10 mouse cellular contexts compared by ENCODE assay signal in the genomic region with DNA sequence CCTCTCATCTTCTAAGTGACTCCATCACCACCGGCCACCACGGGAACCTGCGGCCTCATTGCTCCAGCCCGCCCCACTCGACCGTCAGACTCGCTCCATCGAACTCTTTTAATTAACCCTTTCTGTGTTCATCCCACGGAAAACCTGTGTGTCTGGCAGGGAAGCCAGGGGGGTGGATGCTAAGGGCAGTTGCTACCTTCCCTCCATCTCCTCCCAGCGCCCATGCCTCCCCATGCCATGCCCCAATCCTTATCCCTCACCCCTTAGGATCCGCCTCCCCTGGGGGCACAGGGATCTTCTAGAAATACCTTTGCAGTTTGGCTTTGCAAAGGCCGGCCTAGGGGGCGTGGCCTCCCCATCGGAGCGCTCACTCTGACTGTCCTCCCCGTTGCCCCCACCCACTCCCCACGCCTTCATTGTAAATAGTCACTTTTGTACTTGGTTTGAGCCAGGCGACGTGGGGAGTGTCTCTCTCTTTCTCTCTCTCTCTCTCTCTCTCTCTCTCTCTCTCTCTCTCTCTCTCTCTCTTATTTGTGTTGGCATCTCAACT. TPM values are rescaled to one million over a fixed set of nuclear protein-coding genes. Genes with fewer than 3 reads are reported as not detected.
DNase-seq lines count a peak whose midpoint lies in the region; ATAC-seq and TF ChIP-seq lines count a peak whose summit lies in the region.
"Had no signal": no experiment of that assay in that cellular context is flagged by ENCODE, and none has a peak within 500 bp of the region (broad histone marks: within the 10 kb centered on the region; RNA-seq: fewer than 3 reads in every experiment).

No protein-coding gene starts in this region.

- DNase-seq in intestine, embryonic 14.5 days (ENCODE audit: low spot score) = no peak
- DNase-seq in embryonic facial prominence, embryonic 10.5 days (ENCODE audit: low spot score) = no peak
- no peak for DNase-seq in forebrain, postnatal 0 days
- DNase-seq in retina, postnatal 1 day = no peak
- DNase-seq: cerebellum, postnatal 36 days had no signal

- H3K4me2 ChIP-seq in intestine, embryonic 14.5 days (ENCODE audit: low read length) = peak overlapping the region; percentile 20; the same call in 1 of the 2 replicates
- no peak overlapping the region for H3K4me2 ChIP-seq in intestine, embryonic 16.5 days (ENCODE audit: low read depth, low read length)
- H3K4me2 ChIP-seq in forebrain, postnatal 0 days (ENCODE audit: low read depth) = peak overlapping the region; percentile 38; the same call in 1 of the 2 replicates
- peak overlapping the region; percentile 63 for H3K4me2 ChIP-seq in midbrain, embryonic 13.5 days (replicated peaks)

- H3K9me3 ChIP-seq in intestine, embryonic 14.5 days (ENCODE audit: control insufficient read depth, low read length) = no peaks in the 10 kb centered on the region
- H3K9me3 ChIP-seq in intestine, embryonic 16.5 days (ENCODE audit: control insufficient read depth, low read length) = no peaks in the 10 kb centered on the region
- H3K9me3 ChIP-seq in embryonic facial prominence, embryonic 10.5 days = no peaks in the 10 kb centered on the region
- no peaks in the 10 kb centered on the region for H3K9me3 ChIP-seq in forebrain, postnatal 0 days (ENCODE audit: low read length)
- H3K9me3 ChIP-seq in midbrain, embryonic 13.5 days = no peaks in the 10 kb centered on the region

- H3K27me3 ChIP-seq in intestine, embryonic 14.5 days (replicated peaks; ENCODE audit: control insufficient read depth, insufficient read depth, low read length) = peaks cover 84% of the 10 kb centered on the region
- H3K27me3 ChIP-seq in intestine, embryonic 16.5 days (replicated peaks; ENCODE audit: control insufficient read depth, insufficient read depth, low read length) = peaks cover 59% of the 10 kb centered on the region
- H3K27me3 ChIP-seq in embryonic facial prominence, embryonic 10.5 days (replicated peaks; ENCODE audit: low read depth, poor library complexity, severe bottlenecking) = peaks cover 97% of the 10 kb centered on the region
- H3K27me3 ChIP-seq in forebrain, postnatal 0 days (ENCODE audit: insufficient read depth, low read length) = no peaks in the 10 kb centered on the region
- H3K27me3 ChIP-seq in midbrain, embryonic 13.5 days = no peaks in the 10 kb centered on the region

- no peak overlapping the region for H3K4me3 ChIP-seq in intestine, embryonic 14.5 days (ENCODE audit: low read depth, low read length)
- H3K4me3 ChIP-seq in intestine, embryonic 16.5 days (ENCODE audit: low read length) = no peak overlapping the region
- peak overlapping the region; percentile 46 for H3K4me3 ChIP-seq in embryonic facial prominence, embryonic 10.5 days
- no peak overlapping the region for H3K4me3 ChIP-seq in forebrain, postnatal 0 days (ENCODE audit: low read depth, low read length)
- H3K4me3 ChIP-seq in midbrain, embryonic 13.5 days (replicated peaks) = peak overlapping the region; percentile 34

- no peak for ATAC-seq in intestine, embryonic 14.5 days (replicated peaks; ENCODE audit: low FRiP score, low TSS enrichment, low read depth)
- ATAC-seq in intestine, embryonic 16.5 days = no peak
- ATAC-seq in forebrain, postnatal 0 days = no peak
- no peak for ATAC-seq in midbrain, embryonic 13.5 days
- ATAC-seq in frontal cortex, adult (ENCODE audit: low TSS enrichment) = no peak

- WGBS in intestine, embryonic 14.5 days = 1% methylated on average over 19 of the region's 19 CpGs
- WGBS in intestine, embryonic 16.5 days = 1% methylated on average over 19 of the region's 19 CpGs
- WGBS in embryonic facial prominence, embryonic 10.5 days = 1% methylated on average over 19 of the region's 19 CpGs
- 5% methylated on average over 19 of the region's 19 CpGs for WGBS in forebrain, postnatal 0 days
- WGBS in midbrain, embryonic 13.5 days = 3% methylated on average over 19 of the region's 19 CpGs

- H3K4me1 ChIP-seq in intestine, embryonic 14.5 days (replicated peaks; ENCODE audit: control insufficient read depth, insufficient read depth, low read length) = 0 out of 2 replicates have a peak, but pooled peaks cover 5% of the 10 kb centered on the region
- peaks cover 12% of the 10 kb centered on the region for H3K4me1 ChIP-seq in intestine, embryonic 16.5 days (ENCODE audit: control insufficient read depth, insufficient read depth, low read length)
- peaks cover 42% of the 10 kb centered on the region for H3K4me1 ChIP-seq in embryonic facial prominence, embryonic 10.5 days
- peaks cover 9% of the 10 kb centered on the region; the same call in 1 of the 2 replicates for H3K4me1 ChIP-seq in forebrain, postnatal 0 days (ENCODE audit: insufficient read depth)
- peaks cover 73% of the 10 kb centered on the region for H3K4me1 ChIP-seq in midbrain, embryonic 13.5 days (replicated peaks)

- no peak for TF ChIP-seq CTCF in forebrain, postnatal 0 days (IDR thresholded peaks at IDR 0.05; ENCODE audit: low read depth)

- H3K36me3 ChIP-seq in intestine, embryonic 14.5 days (ENCODE audit: control insufficient read depth, insufficient read depth, low read length) = no peaks in the 10 kb centered on the region
- H3K36me3 ChIP-seq in intestine, embryonic 16.5 days (ENCODE audit: control insufficient read depth, insufficient read depth, low read length) = no peaks in the 10 kb centered on the region
- H3K36me3 ChIP-seq in embryonic facial prominence, embryonic 10.5 days (replicated peaks) = no peaks in the 10 kb centered on the region
- H3K36me3 ChIP-seq in forebrain, postnatal 0 days (ENCODE audit: insufficient read depth) = peaks cover 18% of the 10 kb centered on the region
- H3K36me3 ChIP-seq in midbrain, embryonic 13.5 days = peaks cover 15% of the 10 kb centered on the region

- H3K27ac ChIP-seq in intestine, embryonic 14.5 days (ENCODE audit: low read depth) = no peak overlapping the region
- H3K27ac ChIP-seq in intestine, embryonic 16.5 days (ENCODE audit: low read length) = no peak overlapping the region
- no peak overlapping the region for H3K27ac ChIP-seq in embryonic facial prominence, embryonic 10.5 days (replicated peaks)
- no peak overlapping the region for H3K27ac ChIP-seq in forebrain, postnatal 0 days (ENCODE audit: low read depth, low read length)
- no peak overlapping the region for H3K27ac ChIP-seq in midbrain, embryonic 13.5 days
- H3K27ac ChIP-seq: kidney, postnatal 0 days; liver, embryonic 14.5 days had no signal

- no peak overlapping the region for H3K9ac ChIP-seq in intestine, embryonic 14.5 days (ENCODE audit: low read length)
- H3K9ac ChIP-seq in intestine, embryonic 16.5 days (ENCODE audit: low read depth, low read length) = no peak overlapping the region
- H3K9ac ChIP-seq in forebrain, postnatal 0 days = no peak overlapping the region
- peak overlapping the region; percentile 37; the same call in 1 of the 2 replicates for H3K9ac ChIP-seq in midbrain, embryonic 13.5 days (replicated peaks)
- H3K9ac ChIP-seq: liver, embryonic 14.5 days had no signal

RNA-seq across cellular contexts. Expression of a gene that starts 23.8 kb away (rescaled TPM):
- not detected in 2 replicates for polyA plus RNA-seq in intestine, embryonic 14.5 days (2014; fragmentation: Nextera tagmentation; extraction: Ambion mirVana)
- not detected in 2 replicates for polyA plus RNA-seq in intestine, embryonic 16.5 days (2015; fragmentation: Nextera tagmentation; extraction: Ambion mirVana)
- not detected in 2 replicates for polyA plus RNA-seq in embryonic facial prominence, embryonic 10.5 days (2016; fragmentation: Nextera tagmentation; extraction: Ambion mirVana)
- 1.5 and 2.0 TPM in 2 replicates for total RNA-seq in forebrain, postnatal 0 days (2014; rRNA removed)
- polyA plus RNA-seq in forebrain, postnatal 0 days (2015; fragmentation: Nextera tagmentation; extraction: Ambion mirVana) = 0.49 and 0.76 TPM in 2 replicates
- 0.26 and 0.58 TPM in 2 replicates for polyA plus RNA-seq in midbrain, embryonic 13.5 days (2015; fragmentation: Nextera tagmentation; extraction: Ambion mirVana)
- polyA plus RNA-seq: liver, embryonic 14.5 days had no signal

RNA-seq across cellular contexts. Expression of a gene that starts 27.7 kb away (rescaled TPM):
- polyA plus RNA-seq in intestine, embryonic 14.5 days (2014; fragmentation: Nextera tagmentation; extraction: Ambion mirVana) = 2.8 and 3.2 TPM in 2 replicates
- polyA plus RNA-seq in intestine, embryonic 16.5 days (2015; fragmentation: Nextera tagmentation; extraction: Ambion mirVana) = 1.7 TPM in 2 replicates
- polyA plus RNA-seq in embryonic facial prominence, embryonic 10.5 days (2016; fragmentation: Nextera tagmentation; extraction: Ambion mirVana) = 4.0 and 4.1 TPM in 2 replicates
- total RNA-seq in forebrain, postnatal 0 days (2014; rRNA removed) = 12.3 and 13.9 TPM in 2 replicates
- polyA plus RNA-seq in forebrain, postnatal 0 days (2015; fragmentation: Nextera tagmentation; extraction: Ambion mirVana) = 3.8 and 4.3 TPM in 2 replicates
- 3.8 and 4.2 TPM in 2 replicates for polyA plus RNA-seq in midbrain, embryonic 13.5 days (2015; fragmentation: Nextera tagmentation; extraction: Ambion mirVana)

RNA-seq across cellular contexts. Expression of a gene that starts 37.7 kb away (rescaled TPM):
- 0.66 and 0.75 TPM in 2 replicates for polyA plus RNA-seq in intestine, embryonic 14.5 days (2014; fragmentation: Nextera tagmentation; extraction: Ambion mirVana)
- 0.34 and 0.40 TPM in 2 replicates for polyA plus RNA-seq in intestine, embryonic 16.5 days (2015; fragmentation: Nextera tagmentation; extraction: Ambion mirVana)
- polyA plus RNA-seq in embryonic facial prominence, embryonic 10.5 days (2016; fragmentation: Nextera tagmentation; extraction: Ambion mirVana) = 0.98 and 1.5 TPM in 2 replicates
- total RNA-seq in forebrain, postnatal 0 days (2014; rRNA removed) = 15.4 and 19.5 TPM in 2 replicates
- polyA plus RNA-seq in forebrain, postnatal 0 days (2015; fragmentation: Nextera tagmentation; extraction: Ambion mirVana) = 7.2 and 11.4 TPM in 2 replicates
- 16.5 and 18.6 TPM in 2 replicates for polyA plus RNA-seq in midbrain, embryonic 13.5 days (2015; fragmentation: Nextera tagmentation; extraction: Ambion mirVana)

RNA-seq across cellular contexts. Expression of a gene that starts 40.5 kb away (rescaled TPM):
- 29.5 and 29.6 TPM in 2 replicates for polyA plus RNA-seq in intestine, embryonic 14.5 days (2014; fragmentation: Nextera tagmentation; extraction: Ambion mirVana)
- 17.0 and 17.1 TPM in 2 replicates for polyA plus RNA-seq in intestine, embryonic 16.5 days (2015; fragmentation: Nextera tagmentation; extraction: Ambion mirVana)
- 25.0 and 25.7 TPM in 2 replicates for polyA plus RNA-seq in embryonic facial prominence, embryonic 10.5 days (2016; fragmentation: Nextera tagmentation; extraction: Ambion mirVana)
- total RNA-seq in forebrain, postnatal 0 days (2014; rRNA removed) = 101 and 129 TPM in 2 replicates
- polyA plus RNA-seq in forebrain, postnatal 0 days (2015; fragmentation: Nextera tagmentation; extraction: Ambion mirVana) = 27.0 and 27.2 TPM in 2 replicates
- 21.6 and 29.4 TPM in 2 replicates for polyA plus RNA-seq in midbrain, embryonic 13.5 days (2015; fragmentation: Nextera tagmentation; extraction: Ambion mirVana)

RNA-seq across cellular contexts. Expression of a gene that starts 53.2 kb away (rescaled TPM):
- polyA plus RNA-seq in intestine, embryonic 14.5 days (2014; fragmentation: Nextera tagmentation; extraction: Ambion mirVana) = 21.5 and 21.7 TPM in 2 replicates
- 23.7 and 24.7 TPM in 2 replicates for polyA plus RNA-seq in intestine, embryonic 16.5 days (2015; fragmentation: Nextera tagmentation; extraction: Ambion mirVana)
- polyA plus RNA-seq in embryonic facial prominence, embryonic 10.5 days (2016; fragmentation: Nextera tagmentation; extraction: Ambion mirVana) = 30.9 and 34.8 TPM in 2 replicates
- 12.8 and 17.2 TPM in 2 replicates for total RNA-seq in forebrain, postnatal 0 days (2014; rRNA removed)
- 21.6 and 23.2 TPM in 2 replicates for polyA plus RNA-seq in forebrain, postnatal 0 days (2015; fragmentation: Nextera tagmentation; extraction: Ambion mirVana)
- polyA plus RNA-seq in midbrain, embryonic 13.5 days (2015; fragmentation: Nextera tagmentation; extraction: Ambion mirVana) = 20.0 and 23.6 TPM in 2 replicates

Comparison
In these comparisons a context has a peak if more than half of its experiments do, and no peak if none do; other contexts are left out.
1. H3K4me3 ChIP-seq: peak in embryonic facial prominence, embryonic 10.5 days (single experiment) and midbrain, embryonic 13.5 days (single experiment); none in intestine, embryonic 14.5 days (single experiment), intestine, embryonic 16.5 days (single experiment) and forebrain, postnatal 0 days (single experiment).